Mouse (Mus musculus) stomach, postnatal 0 days (tissue): ENCODE data around the gene Strip1.
"Not testable (repeated sequence)": the region's sequence is repeated elsewhere in the genome, so short reads cannot be mapped to it uniquely, and the experiment has no call there.

Experiments used
- CTCF ChIP-seq: IDR thresholded peaks from 2 replicates; pipeline ENCODE4 v1.5.1; 2016; ENCODE audit warnings: antibody characterized with exemption, low read depth, mild to moderate bottlenecking, moderate library complexity
- EP300 ChIP-seq: optimal IDR thresholded peaks from 2 replicates; pipeline ENCODE3; 2016; ENCODE audit warnings: antibody characterized with exemption

DNA sequence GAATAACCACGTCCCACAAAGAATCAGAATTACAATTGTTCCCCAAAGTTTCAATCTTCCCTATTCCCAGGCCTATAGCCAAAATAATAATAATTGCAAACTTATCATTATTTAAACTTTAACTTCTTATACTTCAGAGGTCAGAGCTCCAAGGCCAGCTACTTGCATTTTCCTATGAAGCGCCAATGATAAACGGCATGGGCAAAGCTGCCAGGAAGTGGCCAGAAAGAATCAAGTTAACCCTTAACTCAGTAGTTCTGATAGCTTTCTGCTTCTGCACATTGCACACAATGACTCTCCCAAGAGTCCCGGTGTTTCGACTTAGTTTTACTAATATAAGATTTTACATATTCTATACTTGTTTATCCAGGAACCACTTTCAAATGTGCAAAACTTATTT lies 18.8 kb upstream of the Strip1 start:
- not testable (repeated sequence) for TF ChIP-seq CTCF, EP300
